Mouse (Mus musculus) lung, postnatal 0 days (tissue): ENCODE results near the gene Mrps9. TPM values are rescaled to one million over a fixed set of nuclear protein-coding genes. Genes with fewer than 3 reads are reported as not detected.
"Not testable (repeated sequence)": the region's sequence is repeated elsewhere in the genome, so short reads cannot be mapped to it uniquely, and the experiment has no call there.

ENCODE experiments used
- ATAC-seq: fragments of 200-750 bp; cut with Nextera tagmentation; 2 replicates; pipeline ENCODE4 v1.8.0; 2017; ENCODE audit warnings: moderate library complexity
- DNase-seq: peaks from one replicate; pipeline ENCODE4 v3.0.0-alpha.2; 2016; ENCODE audit warnings: low spot score
- H3K27ac ChIP-seq: fragments of 300-500 bp; sonication (generic); 2 replicates; pipeline ENCODE4 v1.5.1; 2014; ENCODE audit warnings: antibody characterized with exemption, mild to moderate bottlenecking, low read length, mixed read lengths
- H3K27me3 ChIP-seq: fragments of 300-500 bp; sonication (generic); replicated peaks from 2 replicates; pipeline ENCODE4 v1.6.1; 2014; ENCODE audit warnings: low read length, mixed read lengths; ENCODE audit not compliant: insufficient read depth
- H3K36me3 ChIP-seq: fragments of 300-500 bp; sonication (generic); 2 replicates; pipeline ENCODE4 v1.6.1; 2014; ENCODE audit warnings: low read length, mixed read lengths; ENCODE audit not compliant: insufficient read depth
- H3K4me1 ChIP-seq: fragments of 300-500 bp; sonication (generic); 2 replicates; pipeline ENCODE4 v1.6.1; 2014; ENCODE audit warnings: antibody characterized with exemption, low read depth, low read length, mixed read lengths; ENCODE audit not compliant: insufficient read depth
- H3K4me2 ChIP-seq: fragments of 300-500 bp; sonication (generic); replicated peaks from 2 replicates; pipeline ENCODE4 v1.6.1; 2014; ENCODE audit warnings: low read depth, mild to moderate bottlenecking, low read length, moderate library complexity, mixed read lengths
- H3K4me3 ChIP-seq: fragments of 300-500 bp; sonication (generic); 2 replicates; pipeline ENCODE4 v1.5.1; 2014; ENCODE audit warnings: low read depth, low read length
- H3K9ac ChIP-seq: fragments of 300-500 bp; sonication (generic); replicated peaks from 2 replicates; pipeline ENCODE4 v1.6.1; 2014; ENCODE audit warnings: low read depth, mild to moderate bottlenecking
- H3K9me3 ChIP-seq: fragments of 300-500 bp; sonication (generic); 2 replicates; pipeline ENCODE4 v1.6.1; 2016; ENCODE audit warnings: low read length, mixed read lengths
- CTCF ChIP-seq: IDR thresholded peaks from 2 replicates; pipeline ENCODE4 v1.5.1; 2016; ENCODE audit warnings: antibody characterized with exemption, mild to moderate bottlenecking
- EP300 ChIP-seq: IDR thresholded peaks from 2 replicates; pipeline ENCODE4 v1.6.1; 2016; ENCODE audit warnings: antibody characterized with exemption, mild to moderate bottlenecking, control low read depth
- WGBS: fragments of 180-500 bp; shearing (Covaris S2); extraction: QIAGEN DNeasy Blood & Tissue Kit; methylation state at CpG from one replicate; pipeline ENCODE4 v1.1.7; 2014; 5-methylcytosine and 5-hydroxymethylcytosine counted together
- polyA plus RNA-seq: library from polyadenylated mRNA; unstranded; fragments of >200 nt; fragmentation: Nextera tagmentation; extraction: Ambion mirVana; gene quantifications from 2 replicates; pipeline ENCODE4 v1.2.1, GENCODE M21; 2015

The Mrps9 gene
- polyA plus RNA-seq, 1 experiment from 2014 or later, result 41.1 TPM

GRCm38 (mm10) chr1:42877264-42877663, 26.2 kb downstream of the Mrps9 start:
- Histone ChIP-seq H3K27me3 (no peaks in the 10 kb centered on the region), H3K27ac (no peak overlapping the region), H3K36me3 (no peaks in the 10 kb centered on the region), H3K9ac (no peak overlapping the region), H3K4me1 (no peaks in the 10 kb centered on the region), H3K4me2 (no peak overlapping the region), H3K9me3 (no peaks in the 10 kb centered on the region), H3K4me3 (no peak overlapping the region)
- ATAC-seq (no peak), DNase-seq (no peak)
- 81% methylated on average over 10 of the region's 10 CpGs for WGBS
- TF ChIP-seq EP300 (no peak), CTCF (no peak)

GRCm38 (mm10) chr1:42878851-42879250, 27.8 kb downstream of the Mrps9 start:
- peak; percentile 21 for DNase-seq

GRCm38 (mm10) chr1:42882258-42882657, 31.2 kb downstream of the Mrps9 start:
- H3K9me3 ChIP-seq, result no peaks in the 10 kb centered on the region
- WGBS, result 91% methylated on average over 2 of the region's 2 CpGs
- TF ChIP-seq EP300 (no peak), CTCF (no peak)

More at GRCm38 (mm10) chr1:42878851-42879250, 27.8 kb downstream of the Mrps9 start:
- Histone ChIP-seq H3K4me2 (no peak overlapping the region), H3K27me3 (no peaks in the 10 kb centered on the region), H3K4me3 (no peak overlapping the region), H3K27ac (no peak overlapping the region), H3K4me1 (no peaks in the 10 kb centered on the region), H3K9me3 (no peaks in the 10 kb centered on the region), H3K9ac (no peak overlapping the region), H3K36me3 (no peaks in the 10 kb centered on the region)
- peak; percentile 74 for ATAC-seq
- TF ChIP-seq EP300 (no peak), CTCF (no peak)
- WGBS, result 59% methylated on average over 5 of the region's 5 CpGs

GRCm38 (mm10) chr1:42883418-42883817, 32.4 kb downstream of the Mrps9 start:
- no CpG with 5 or more reads among the region's 2 CpGs for WGBS
- not testable (repeated sequence) for DNase-seq, H3K4me2 ChIP-seq, H3K36me3 ChIP-seq, H3K9me3 ChIP-seq, H3K27me3 ChIP-seq, H3K27ac ChIP-seq, H3K9ac ChIP-seq, H3K4me1 ChIP-seq, ATAC-seq, H3K4me3 ChIP-seq

More at GRCm38 (mm10) chr1:42882258-42882657, 31.2 kb downstream of the Mrps9 start:
- H3K9ac ChIP-seq, result no peak overlapping the region
- no peaks in the 10 kb centered on the region for H3K27me3 ChIP-seq
- H3K27ac ChIP-seq, result no peak overlapping the region
- no peak overlapping the region for H3K4me3 ChIP-seq
- H3K4me2 ChIP-seq, result no peak overlapping the region
- no peaks in the 10 kb centered on the region for H3K36me3 ChIP-seq
- H3K4me1 ChIP-seq, result no peaks in the 10 kb centered on the region
- no peak for ATAC-seq
- DNase-seq, result no peak

GRCm38 (mm10) chr1:42887835-42888234, 36.8 kb downstream of the Mrps9 start:
- 91% methylated on average over 11 of the region's 11 CpGs for WGBS
- Histone ChIP-seq H3K27ac (no peak overlapping the region), H3K9ac (no peak overlapping the region), H3K4me2 (no peak overlapping the region), H3K9me3 (no peaks in the 10 kb centered on the region), H3K27me3 (no peaks in the 10 kb centered on the region), H3K36me3 (no peaks in the 10 kb centered on the region), H3K4me1 (no peaks in the 10 kb centered on the region), H3K4me3 (no peak overlapping the region)
- ATAC-seq, result no peak
- TF ChIP-seq CTCF (no peak), EP300 (no peak)
- DNase-seq, result no peak

- Histone ChIP-seq H3K4me2 (no peak overlapping the region), H3K36me3 (no peaks in the 10 kb centered on the region), H3K27ac (peak overlapping the region; percentile 60; the same call in 1 of the 2 replicates), H3K4me3 (no peak overlapping the region), H3K27me3 (no peaks in the 10 kb centered on the region), H3K9me3 (no peaks in the 10 kb centered on the region), H3K9ac (no peak overlapping the region), H3K4me1 (no peaks in the 10 kb centered on the region)
- ATAC-seq, result peak; percentile 77
- peak; percentile 75 for DNase-seq
- 63% methylated on average over 22 of the region's 22 CpGs for WGBS
- TF ChIP-seq EP300 (peak; percentile 63), CTCF (no peak)
Measured at GRCm38 (mm10) chr1:42888541-42889349, 37.7 kb downstream of the Mrps9 start.
